Mouse (Mus musculus): Measurements from ENCODE around the gene Ralgps1. TPM values are rescaled to one million over a fixed set of nuclear protein-coding genes. Genes with fewer than 3 reads are reported as not detected.

Gene Ralgps1
- total RNA-seq, 2 experiments from 2014 or later, result 2.0 to 3.3 TPM

DNA sequence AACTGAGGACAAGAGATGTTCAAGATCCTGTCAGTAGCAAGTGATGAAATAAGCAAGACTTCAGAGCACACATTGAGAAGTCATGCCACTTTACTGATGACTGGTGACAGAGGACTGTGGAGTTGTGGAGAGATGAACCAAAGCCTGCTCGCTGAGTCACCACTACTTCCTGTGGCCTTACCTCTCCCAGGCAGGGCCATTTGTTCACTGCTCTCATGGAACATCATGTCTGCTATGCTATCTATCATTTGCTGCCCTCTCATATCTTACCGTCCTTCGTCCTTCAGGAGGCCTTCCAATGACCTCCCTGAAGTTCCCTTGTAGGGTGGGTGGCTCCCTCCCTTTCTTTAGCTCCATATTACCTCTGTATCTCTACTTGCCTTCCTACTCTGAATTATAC is 287.1 kb downstream of the Ralgps1 start:
- no peak for DNase-seq (ENCODE audit: low spot score)

Small RNAs within 50 kb of the gene (microRNA-seq; reads per million reads assigned to microRNA genes)
- gene Gm25998, result not detected

Other genes with a start within 250 kb of the Ralgps1 start
- under 1 TPM; 0.34 to 0.69 TPM for gene Garnl3, start 239.8 kb downstream of the Ralgps1 start, total RNA-seq (2021)
- gene Angptl2, start 155.4 kb downstream of the Ralgps1 start, total RNA-seq (2021), result 10 to 100 TPM; 29.6 to 48.6 TPM
- gene Zbtb34, start 59.8 kb upstream of the Ralgps1 start, total RNA-seq (2021), result 1 to 10 TPM; 2.9 to 3.0 TPM
- 10 to 100 TPM; 10.3 to 12.7 TPM for gene Zbtb43, start 97.1 kb upstream of the Ralgps1 start, total RNA-seq (2021)

All from gastrocnemius, adult 18-20 months (tissue).